Mouse (Mus musculus): ENCODE data around the gene Hnrnpk. TPM values are rescaled to one million over a fixed set of nuclear protein-coding genes. Genes with fewer than 3 reads are reported as not detected.
"Not testable (repeated sequence)": the region's sequence is repeated elsewhere in the genome, so short reads cannot be mapped to it uniquely, and the experiment has no call there.

The Hnrnpk gene
- polyA plus RNA-seq, 1 experiment = 215 TPM

DNA sequence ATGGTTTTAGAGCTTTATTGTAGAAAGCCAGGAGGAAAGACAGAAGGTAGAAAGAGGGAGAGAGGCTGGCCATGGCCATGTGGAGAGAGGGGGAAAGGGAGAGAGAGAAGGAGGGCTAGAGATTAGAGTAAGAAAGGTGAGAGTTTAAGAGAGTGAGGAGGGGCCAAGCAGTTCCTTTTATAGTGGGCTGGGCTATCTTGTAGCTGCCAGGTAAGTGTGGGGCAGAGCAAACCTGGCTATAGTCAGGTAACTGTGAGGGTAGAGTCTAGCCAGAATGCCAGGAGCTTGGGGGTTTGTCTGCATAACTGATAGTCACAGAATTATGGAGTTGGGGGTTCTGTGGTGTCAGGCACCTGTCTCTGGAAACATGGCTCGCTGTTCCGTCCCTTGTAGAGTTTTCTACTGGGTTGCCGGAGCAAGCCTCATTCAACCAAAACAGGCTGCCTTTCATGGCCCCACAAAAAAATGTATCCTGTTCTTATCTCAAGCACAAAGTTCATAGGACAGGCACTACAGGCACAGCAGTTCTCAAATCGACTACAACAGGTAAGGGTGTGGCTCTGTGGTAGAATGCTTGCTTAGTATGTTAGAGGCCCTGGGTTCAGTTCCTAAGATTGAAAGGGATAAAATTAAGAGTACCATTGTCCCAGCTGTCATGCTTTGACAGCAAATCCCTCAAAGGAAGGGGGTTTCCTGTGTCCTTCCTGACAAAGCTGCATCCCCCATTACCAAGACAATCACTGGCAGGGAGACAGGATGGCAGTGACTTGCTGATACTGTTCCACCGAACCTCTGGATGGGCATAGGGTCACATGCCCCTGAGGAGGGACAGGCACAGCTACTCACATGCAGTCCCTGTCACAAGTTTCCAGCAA is 30.6 kb downstream of the Hnrnpk start:
- H3K4me3 ChIP-seq (ENCODE audit: control insufficient read depth, low read depth, low read length) = no peak overlapping the region
- H3K36me3 ChIP-seq (ENCODE audit: control insufficient read depth, insufficient read depth, low read length) = no peaks in the 10 kb centered on the region
- TF ChIP-seq CTCF (IDR thresholded peaks at IDR 0.05; ENCODE audit: control insufficient read depth, insufficient read depth, insufficient replicate concordance, low read depth, low read length) = no peak
- no peak for TF ChIP-seq POLR2A (IDR thresholded peaks at IDR 0.05; ENCODE audit: control insufficient read depth, low read depth, low read length)
- H3K27me3 ChIP-seq (ENCODE audit: control insufficient read depth, insufficient read depth, low read length) = no peaks in the 10 kb centered on the region
- H3K4me1 ChIP-seq (ENCODE audit: control insufficient read depth, insufficient read depth, low read length) = no peaks in the 10 kb centered on the region
- H3K27ac ChIP-seq (ENCODE audit: control insufficient read depth, insufficient read depth, low read depth, low read length) = no peak overlapping the region

- H3K36me3 ChIP-seq (ENCODE audit: control insufficient read depth, insufficient read depth, low read length) = no peaks in the 10 kb centered on the region
- no peak for TF ChIP-seq CTCF (IDR thresholded peaks at IDR 0.05; ENCODE audit: control insufficient read depth, insufficient read depth, insufficient replicate concordance, low read depth, low read length)
- no peak for TF ChIP-seq POLR2A (IDR thresholded peaks at IDR 0.05; ENCODE audit: control insufficient read depth, low read depth, low read length)
- no peak overlapping the region for H3K27ac ChIP-seq (ENCODE audit: control insufficient read depth, insufficient read depth, low read depth, low read length)
- H3K27me3 ChIP-seq (ENCODE audit: control insufficient read depth, insufficient read depth, low read length) = no peaks in the 10 kb centered on the region
- H3K4me3 ChIP-seq (ENCODE audit: control insufficient read depth, low read depth, low read length) = no peak overlapping the region
- no peaks in the 10 kb centered on the region; the same call in 1 of the 2 replicates for H3K4me1 ChIP-seq (ENCODE audit: control insufficient read depth, insufficient read depth, low read length)
Measured at GRCm38 (mm10) chr13:58368835-58369234, 34.3 kb downstream of the Hnrnpk start.

DNA sequence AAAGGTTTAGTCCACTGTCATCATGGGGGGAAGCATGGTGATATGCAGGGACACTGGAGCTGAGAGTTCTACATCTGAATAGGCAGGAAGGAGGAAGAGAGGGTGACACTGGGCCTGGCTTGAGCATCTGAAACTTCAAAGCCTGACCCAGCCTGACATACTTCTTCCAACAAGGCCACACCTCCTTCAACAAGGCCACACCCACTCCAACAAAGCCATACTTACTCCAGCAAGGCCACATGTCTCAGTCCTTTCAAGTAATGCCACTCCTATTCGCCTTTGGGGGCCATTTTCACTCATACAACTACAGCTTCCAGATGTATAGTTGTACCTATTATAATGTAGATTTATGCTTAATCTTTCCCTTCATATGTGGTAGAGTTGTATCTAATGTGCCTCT is 35.5 kb downstream of the Hnrnpk start:
- Histone ChIP-seq H3K36me3 (ENCODE audit: control insufficient read depth, insufficient read depth, low read length) (no peaks in the 10 kb centered on the region), H3K4me3 (ENCODE audit: control insufficient read depth, low read depth, low read length) (no peak overlapping the region), H3K27ac (ENCODE audit: control insufficient read depth, insufficient read depth, low read depth, low read length) (no peak overlapping the region), H3K27me3 (ENCODE audit: control insufficient read depth, insufficient read depth, low read length) (no peaks in the 10 kb centered on the region), H3K4me1 (ENCODE audit: control insufficient read depth, insufficient read depth, low read length) (no peaks in the 10 kb centered on the region; the same call in 1 of the 2 replicates)
- TF ChIP-seq POLR2A (IDR thresholded peaks at IDR 0.05; ENCODE audit: control insufficient read depth, low read depth, low read length) (no peak), CTCF (IDR thresholded peaks at IDR 0.05; ENCODE audit: control insufficient read depth, insufficient read depth, insufficient replicate concordance, low read depth, low read length) (no peak)

DNA sequence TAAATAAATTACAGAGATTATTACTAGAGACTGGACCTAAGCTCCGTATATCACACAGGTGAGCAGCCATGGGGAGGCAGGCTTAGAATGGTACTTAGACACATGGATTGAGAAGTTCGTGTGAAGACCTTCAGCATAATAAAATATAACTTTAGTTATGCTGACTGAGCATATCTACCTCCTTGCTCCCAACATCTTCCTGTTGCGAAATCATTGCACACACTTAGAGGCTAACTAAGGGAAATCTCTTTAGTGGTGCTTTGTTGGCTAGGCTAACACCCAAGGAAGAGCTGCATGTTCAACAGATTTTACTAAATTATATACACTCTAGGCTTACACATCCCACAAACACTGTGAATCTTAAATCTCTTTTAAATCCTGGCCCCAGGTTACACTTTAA is 36.8 kb downstream of the Hnrnpk start:
- H3K4me1 ChIP-seq (ENCODE audit: control insufficient read depth, insufficient read depth, low read length) = no peaks in the 10 kb centered on the region; the same call in 1 of the 2 replicates
- H3K27ac ChIP-seq (ENCODE audit: control insufficient read depth, insufficient read depth, low read depth, low read length) = no peak overlapping the region
- no peaks in the 10 kb centered on the region for H3K27me3 ChIP-seq (ENCODE audit: control insufficient read depth, insufficient read depth, low read length)
- no peaks in the 10 kb centered on the region for H3K36me3 ChIP-seq (ENCODE audit: control insufficient read depth, insufficient read depth, low read length)
- no peak for TF ChIP-seq POLR2A (IDR thresholded peaks at IDR 0.05; ENCODE audit: control insufficient read depth, low read depth, low read length)
- TF ChIP-seq CTCF (IDR thresholded peaks at IDR 0.05; ENCODE audit: control insufficient read depth, insufficient read depth, insufficient replicate concordance, low read depth, low read length) = no peak
- no peak overlapping the region for H3K4me3 ChIP-seq (ENCODE audit: control insufficient read depth, low read depth, low read length)

GRCm38 (mm10) chr13:58365179-58365578 is 38.0 kb downstream of the Hnrnpk start:
- not testable (repeated sequence) for H3K36me3 ChIP-seq (ENCODE audit: control insufficient read depth, insufficient read depth, low read length); H3K4me3 ChIP-seq (ENCODE audit: control insufficient read depth, low read depth, low read length); H3K27me3 ChIP-seq (ENCODE audit: control insufficient read depth, insufficient read depth, low read length); H3K4me1 ChIP-seq (ENCODE audit: control insufficient read depth, insufficient read depth, low read length); H3K27ac ChIP-seq (ENCODE audit: control insufficient read depth, insufficient read depth, low read depth, low read length)

DNA sequence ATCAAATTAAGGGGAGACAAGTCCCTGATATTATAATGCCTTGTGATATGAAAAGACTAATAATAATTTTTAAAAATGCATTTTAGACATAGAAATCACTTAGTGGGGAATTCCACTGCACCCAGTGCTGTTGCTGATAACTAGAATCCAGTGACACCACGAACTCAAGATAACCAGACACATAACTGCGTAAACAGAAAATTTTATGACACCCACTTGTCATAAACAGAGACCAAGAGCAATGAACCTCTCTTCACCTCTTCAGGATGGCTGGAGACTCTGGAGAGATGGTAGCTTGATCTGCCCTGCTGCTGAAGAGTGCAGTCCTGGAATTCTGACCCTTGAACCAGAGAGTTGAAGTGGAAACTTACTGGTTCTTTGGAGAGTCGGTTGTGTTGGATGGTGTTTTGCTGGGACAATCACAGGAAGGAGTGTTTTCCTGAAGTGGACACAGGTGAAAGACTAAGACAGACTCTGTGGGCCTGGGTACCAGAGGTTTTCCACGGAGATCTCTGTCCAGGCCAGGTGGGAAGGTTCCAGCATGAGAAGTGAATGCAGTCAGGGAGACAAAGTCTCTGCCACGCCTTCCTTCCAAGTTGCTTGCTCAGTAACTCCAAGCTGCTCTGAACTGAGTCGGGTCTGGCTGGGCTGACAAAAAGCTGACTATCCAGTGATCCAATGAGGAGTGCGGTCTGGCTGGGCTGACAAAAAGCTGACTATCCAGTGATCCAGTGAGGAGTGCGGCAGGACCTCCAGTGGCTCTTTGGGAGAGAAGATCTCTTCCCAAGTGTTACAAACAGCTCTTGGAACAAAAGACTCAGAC is 38.6 kb downstream of the Hnrnpk start:
- TF ChIP-seq POLR2A (IDR thresholded peaks at IDR 0.05; ENCODE audit: control insufficient read depth, low read depth, low read length) (no peak), CTCF (IDR thresholded peaks at IDR 0.05; ENCODE audit: control insufficient read depth, insufficient read depth, insufficient replicate concordance, low read depth, low read length) (no peak)
- Histone ChIP-seq H3K4me1 (ENCODE audit: control insufficient read depth, insufficient read depth, low read length) (no peaks in the 10 kb centered on the region; the same call in 1 of the 2 replicates), H3K27ac (ENCODE audit: control insufficient read depth, insufficient read depth, low read depth, low read length) (no peak overlapping the region), H3K36me3 (ENCODE audit: control insufficient read depth, insufficient read depth, low read length) (no peaks in the 10 kb centered on the region), H3K4me3 (ENCODE audit: control insufficient read depth, low read depth, low read length) (no peak overlapping the region), H3K27me3 (ENCODE audit: control insufficient read depth, insufficient read depth, low read length) (no peaks in the 10 kb centered on the region)

- no peaks in the 10 kb centered on the region for H3K27me3 ChIP-seq (ENCODE audit: control insufficient read depth, insufficient read depth, low read length)
- peaks cover 3% of the 10 kb centered on the region; the same call in 1 of the 2 replicates for H3K4me1 ChIP-seq (ENCODE audit: control insufficient read depth, insufficient read depth, low read length)
- H3K27ac ChIP-seq (ENCODE audit: control insufficient read depth, insufficient read depth, low read depth, low read length) = peak overlapping the region; percentile 96
- TF ChIP-seq CTCF (IDR thresholded peaks at IDR 0.05; ENCODE audit: control insufficient read depth, insufficient read depth, insufficient replicate concordance, low read depth, low read length) (no peak), POLR2A (IDR thresholded peaks at IDR 0.05; ENCODE audit: control insufficient read depth, low read depth, low read length) (no peak)
- H3K36me3 ChIP-seq (ENCODE audit: control insufficient read depth, insufficient read depth, low read length) = no peaks in the 10 kb centered on the region
- peak overlapping the region; percentile 98 for H3K4me3 ChIP-seq (ENCODE audit: control insufficient read depth, low read depth, low read length)
Measured at GRCm38 (mm10) chr13:58359304-58359653, 43.9 kb downstream of the Hnrnpk start.
